Mouse (Mus musculus) CH12.LX (cell line): ENCODE results near the gene Micu1. TPM values are rescaled to one million over a fixed set of nuclear protein-coding genes. Genes with fewer than 3 reads are reported as not detected.

Experiments used
- DNase-seq: peaks from one replicate; pipeline ENCODE4 v3.0.0-alpha.2; 2013; ENCODE audit errors: extremely low read depth
- H3K27ac ChIP-seq: 2 replicates; pipeline ENCODE4 v1.5.1; 2012; ENCODE audit warnings: low read depth, mild to moderate bottlenecking, control low read depth, moderate library complexity; ENCODE audit not compliant: insufficient read depth
- H3K27me3 ChIP-seq: replicated peaks from 2 replicates; pipeline ENCODE3; 2012; ENCODE audit warnings: inconsistent platforms
- H3K36me3 ChIP-seq, 2 experiments: replicated peaks in 1 of 2; 2 replicates each; pipeline versions ENCODE3 to v1.6.1; 2012; ENCODE audit warnings: inconsistent platforms in 1 of 2, low read length in 1 of 2, mild to moderate bottlenecking in 1 of 2, mixed read lengths in 1 of 2, moderate library complexity in 1 of 2; ENCODE audit not compliant: control insufficient read depth in 1 of 2, insufficient read depth in 1 of 2
- H3K4me1 ChIP-seq, 2 experiments: 2 replicates each; pipeline ENCODE4 v1.6.1; 2012; ENCODE audit warnings: inconsistent platforms in 1 of 2, moderate library complexity in 1 of 2; ENCODE audit not compliant: insufficient read depth in 2 of 2, control insufficient read depth in 1 of 2
- H3K4me2 ChIP-seq: 2 replicates; pipeline ENCODE4 v1.6.1; 2012; ENCODE audit warnings: low read depth, mild to moderate bottlenecking, control low read depth; ENCODE audit not compliant: poor library complexity, insufficient read depth, severe bottlenecking
- H3K4me3 ChIP-seq, 3 experiments: fragments of 150-350 bp in 1 of 3; sonication (generic) in 1 of 3; replicated peaks in 1 of 3; 2 replicates each; pipeline versions ENCODE3 to v1.5.1; 2011 to 2012; ENCODE audit warnings: low read depth in 2 of 3, low read length in 2 of 3, mild to moderate bottlenecking in 2 of 3, moderate library complexity in 2 of 3, control low read depth in 1 of 3, improper control_type of control experiment in 1 of 3, inconsistent platforms in 1 of 3, mixed read lengths in 1 of 3; ENCODE audit not compliant: poor library complexity in 1 of 3
- H3K79me2 ChIP-seq: replicated peaks from 2 replicates; pipeline ENCODE4 v1.6.1; 2012; ENCODE audit warnings: mild to moderate bottlenecking, moderate library complexity; ENCODE audit not compliant: control insufficient read depth, poor library complexity, insufficient read depth, severe bottlenecking; ENCODE audit errors: extremely low read depth
- H3K9ac ChIP-seq: 2 replicates; pipeline ENCODE4 v1.6.1; 2012; ENCODE audit warnings: low read depth, mild to moderate bottlenecking, control low read depth, moderate library complexity; ENCODE audit not compliant: insufficient read depth
- H3K9me3 ChIP-seq: replicated peaks from 2 replicates; pipeline ENCODE3; 2012; ENCODE audit warnings: low read length, inconsistent platforms, mixed read lengths
- BHLHE40 ChIP-seq: IDR thresholded peaks from 2 replicates; pipeline ENCODE4 v1.6.1; 2011; ENCODE audit warnings: mild to moderate bottlenecking, low read depth, low read length, improper control_type of control experiment
- CHD1 ChIP-seq: IDR thresholded peaks from 2 replicates; pipeline ENCODE4 v1.6.1; 2012; ENCODE audit warnings: low read depth, low read length, improper control_type of control experiment, inconsistent platforms
- CHD2 ChIP-seq: IDR thresholded peaks from 2 replicates; pipeline ENCODE4 v1.6.1; 2011; ENCODE audit warnings: low read length, improper control_type of control experiment
- E2F4 ChIP-seq: IDR thresholded peaks from 2 replicates; pipeline ENCODE4 v1.6.1; 2011; ENCODE audit warnings: low read depth, low read length, improper control_type of control experiment; ENCODE audit not compliant: insufficient replicate concordance
- GABPA ChIP-seq: IDR thresholded peaks from 2 replicates; pipeline ENCODE4 v1.6.1; 2012; ENCODE audit warnings: low read depth, low read length, improper control_type of control experiment, inconsistent platforms; ENCODE audit not compliant: insufficient replicate concordance
- HCFC1 ChIP-seq: IDR thresholded peaks from 2 replicates; pipeline ENCODE4 v1.6.1; 2012; ENCODE audit warnings: low read depth, mild to moderate bottlenecking, inconsistent platforms, low read length, improper control_type of control experiment
- IRF4 ChIP-seq: IDR thresholded peaks from 2 replicates; pipeline ENCODE4 v1.6.1; 2014; ENCODE audit warnings: low read depth, mild to moderate bottlenecking, inconsistent platforms, low read length, improper control_type of control experiment
- JUN ChIP-seq: IDR thresholded peaks from 2 replicates; pipeline ENCODE4 v1.6.1; 2011; ENCODE audit warnings: low read depth, mild to moderate bottlenecking, low read length, improper control_type of control experiment, moderate library complexity; ENCODE audit not compliant: insufficient read depth
- JUND ChIP-seq: conservative IDR thresholded peaks from 2 replicates; pipeline ENCODE4 v1.6.1; 2011; ENCODE audit warnings: low read depth, low read length, improper control_type of control experiment
- KAT2A ChIP-seq: IDR thresholded peaks from 2 replicates; pipeline ENCODE4 v1.6.1; 2012; ENCODE audit warnings: low read length, improper control_type of control experiment, inconsistent platforms; ENCODE audit not compliant: insufficient replicate concordance
- MAFK ChIP-seq: IDR thresholded peaks from 2 replicates; pipeline ENCODE4 v1.6.1; 2011; ENCODE audit warnings: low read length, improper control_type of control experiment; ENCODE audit not compliant: insufficient replicate concordance
- MAX ChIP-seq: IDR thresholded peaks from 2 replicates; pipeline ENCODE4 v1.6.1; 2011; ENCODE audit warnings: low read length, improper control_type of control experiment
- MAZ ChIP-seq: IDR thresholded peaks from 2 replicates; pipeline ENCODE4 v1.6.1; 2012; ENCODE audit warnings: low read depth, mild to moderate bottlenecking, inconsistent platforms, low read length, improper control_type of control experiment, moderate library complexity
- MXI1 ChIP-seq: IDR thresholded peaks from 2 replicates; pipeline ENCODE4 v1.6.1; 2011; ENCODE audit warnings: mild to moderate bottlenecking, low read depth, low read length, improper control_type of control experiment
- PAX5 ChIP-seq: IDR thresholded peaks from 2 replicates; pipeline ENCODE4 v1.6.1; 2012; ENCODE audit warnings: low read length, inconsistent platforms, mixed read lengths
- POLR2AphosphoS2 ChIP-seq: IDR thresholded peaks from 2 replicates; pipeline ENCODE4 v1.6.1; 2011; ENCODE audit warnings: low read depth, low read length, improper control_type of control experiment
- RCOR1 ChIP-seq: conservative IDR thresholded peaks from 2 replicates; pipeline ENCODE4 v1.6.1; 2012; ENCODE audit warnings: low read depth, mild to moderate bottlenecking, inconsistent platforms, low read length, improper control_type of control experiment
- SIN3A ChIP-seq: IDR thresholded peaks from 2 replicates; pipeline ENCODE4 v1.6.1; 2012; ENCODE audit warnings: low read length, improper control_type of control experiment, inconsistent platforms
- SMC3 ChIP-seq: IDR thresholded peaks from 2 replicates; pipeline ENCODE4 v1.6.1; 2011; ENCODE audit warnings: low read depth, low read length, improper control_type of control experiment
- TBP ChIP-seq: conservative IDR thresholded peaks from 2 replicates; pipeline ENCODE4 v1.6.1; 2011; ENCODE audit warnings: low read depth, low read length, improper control_type of control experiment
- TCF12 ChIP-seq: IDR thresholded peaks from 2 replicates; pipeline ENCODE4 v1.6.1; 2014; ENCODE audit warnings: low read depth, mild to moderate bottlenecking, inconsistent platforms, low read length, improper control_type of control experiment
- UBTF ChIP-seq: IDR thresholded peaks from 2 replicates; pipeline ENCODE4 v1.6.1; 2012; ENCODE audit warnings: low read depth, mild to moderate bottlenecking, inconsistent platforms, low read length, improper control_type of control experiment, moderate library complexity
- USF1 ChIP-seq: IDR thresholded peaks from 2 replicates; pipeline ENCODE4 v1.6.1; 2014; ENCODE audit warnings: low read depth, mild to moderate bottlenecking, inconsistent platforms, low read length, improper control_type of control experiment
- USF2 ChIP-seq: conservative IDR thresholded peaks from 2 replicates; pipeline ENCODE4 v1.6.1; 2011; ENCODE audit warnings: low read depth, low read length, improper control_type of control experiment
- ZC3H11A ChIP-seq: IDR thresholded peaks from 2 replicates; pipeline ENCODE4 v1.6.1; 2012; ENCODE audit warnings: low read depth, mild to moderate bottlenecking, inconsistent platforms, low read length, improper control_type of control experiment
- ZMIZ1 ChIP-seq: IDR thresholded peaks from 2 replicates; pipeline ENCODE4 v1.6.1; 2012; ENCODE audit warnings: low read depth, mild to moderate bottlenecking, inconsistent platforms, low read length, improper control_type of control experiment
- dilution Hi-C: fragments of 300-500 bp; cut with MboI; formaldehyde crosslinking; loops from 2 replicates; pipeline ENCODE4 v1.14.3; 2020; ENCODE audit warnings: low sequenced_read_pairs; ENCODE audit not compliant: extremely low pct_unique_long_range_greater_than_20kb, extremely low pct_ligation_motif_present
- in situ Hi-C: fragments of 300-500 bp; cut with MboI; formaldehyde crosslinking; loops from 3 replicates; pipeline ENCODE4 v1.14.3; 2019; ENCODE audit warnings: low sequenced_read_pairs, low pct_ligation_motif_present, low pct_unique_long_range_greater_than_20kb, mixed read lengths
- polyA plus RNA-seq: library from polyadenylated mRNA; unstranded; fragments of >175 nt; gene quantifications from 2 replicates; pipeline ENCODE4 v1.2.1, GENCODE M21; 2012; ENCODE audit warnings: low read depth; ENCODE audit not compliant: insufficient read length
- total RNA-seq, 2 experiments: library from RNA; depleted of rRNA; stranded (reverse); fragments of 300-350 nt in 1 of 2; fragments of >200 nt in 1 of 2; gene quantifications; 2 replicates each; pipeline ENCODE4 v1.2.3; 2012 to 2014

Micu1 gene
- total and polyA plus RNA-seq, 3 experiments, result 23.1 to 37.1 (median 29.3) TPM

- Histone ChIP-seq H3K4me3 (no peak overlapping the region), H3K4me1 (peaks cover 63 to 81% of the 10 kb centered on the region in 2 experiments)
These were observed 195.2 kb downstream of the Micu1 start for GRCm38 (mm10) chr10:59897511-59897910.

DNA sequence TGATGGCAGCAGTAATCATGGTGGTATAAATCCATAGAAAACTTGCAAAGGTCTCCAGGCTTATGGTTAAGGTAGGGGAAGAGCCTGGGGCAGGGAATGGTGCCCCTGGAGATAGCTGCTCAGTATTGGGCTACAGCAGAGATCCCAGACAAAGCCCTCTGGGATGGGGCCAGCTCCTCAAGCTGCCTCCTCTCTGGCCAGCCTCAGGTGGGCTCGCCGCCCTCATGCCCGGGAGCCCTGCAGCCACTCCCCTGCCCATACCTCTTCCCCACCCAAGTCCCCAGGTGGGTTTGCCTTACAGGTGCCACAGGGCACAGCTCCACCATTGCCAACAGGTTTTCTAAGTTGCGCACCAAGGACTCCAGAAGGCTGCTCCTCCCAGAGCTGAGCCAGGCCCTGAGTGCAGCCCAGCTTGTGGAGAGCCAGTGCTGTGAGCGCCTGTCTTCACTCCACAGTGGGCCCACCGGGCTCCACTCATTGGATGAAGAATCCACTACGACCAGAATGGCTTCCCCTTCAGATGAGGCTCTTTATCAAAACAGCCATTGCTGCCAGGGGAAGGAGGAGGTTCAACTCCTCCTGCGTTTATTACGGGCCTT, 196.0 kb downstream of the Micu1 start:
- H3K9ac ChIP-seq, result no peak overlapping the region
- no peaks in the 10 kb centered on the region for H3K9me3 ChIP-seq
- H3K4me3 ChIP-seq, result no peak overlapping the region
- no peak overlapping the region for H3K27ac ChIP-seq
- peaks cover 46 to 50% of the 10 kb centered on the region in 2 experiments for H3K36me3 ChIP-seq
- no peak for DNase-seq
- H3K27me3 ChIP-seq, result no peaks in the 10 kb centered on the region
- dilution Hi-C loops, result no loop called here
- H3K79me2 ChIP-seq, result no peaks in the 10 kb centered on the region
- TF ChIP-seq ZMIZ1, result no peak
- TF ChIP-seq POLR2AphosphoS2, result no peak
- no peak for TF ChIP-seq HCFC1
- no peak for TF ChIP-seq JUND
- TF ChIP-seq TBP, result no peak
- no peak for TF ChIP-seq SIN3A
- TF ChIP-seq MAX, result no peak
- no peak for TF ChIP-seq ZC3H11A
- H3K4me2 ChIP-seq, result no peak overlapping the region
- in situ Hi-C loops, result loop anchor here (5.0 to 10.0 kb wide), 4 partner anchors 54 to 337 kb away; partner anchors contain the start of gene Ddit4
- peaks cover 66 to 88% of the 10 kb centered on the region in 2 experiments for H3K4me1 ChIP-seq

More at GRCm38 (mm10) chr10:59897511-59897910, 195.2 kb downstream of the Micu1 start:
- no peaks in the 10 kb centered on the region for H3K79me2 ChIP-seq
- TF ChIP-seq MAX, result no peak
- TF ChIP-seq ZC3H11A, result no peak
- no peak for TF ChIP-seq CHD1
- TF ChIP-seq TCF12, result no peak
- TF ChIP-seq PAX5, result no peak
- TF ChIP-seq CHD2, result peak; percentile 72
- no peak for TF ChIP-seq RCOR1
- TF ChIP-seq MXI1, result peak; percentile 74
- 0 out of 2 replicates have a peak, but pooled peaks have one; percentile 8 for TF ChIP-seq IRF4
- no peak for TF ChIP-seq KAT2A
- TF ChIP-seq HCFC1, result no peak
- TF ChIP-seq E2F4, result no peak
- TF ChIP-seq BHLHE40, result no peak
- no peak for TF ChIP-seq USF2
- no peak for TF ChIP-seq MAZ
- TF ChIP-seq JUND, result no peak
- TF ChIP-seq USF1, result no peak
- TF ChIP-seq MAFK, result no peak
- TF ChIP-seq SMC3, result no peak; the same call in 1 of the 2 replicates
- no peak for TF ChIP-seq GABPA
- TF ChIP-seq UBTF, result no peak
- no peak for TF ChIP-seq JUN
- TF ChIP-seq TBP, result no peak
- no peak for TF ChIP-seq POLR2AphosphoS2
- dilution Hi-C loops (no loop called here), in situ Hi-C loops (loop anchor here (5.0 to 10.0 kb wide), 4 partner anchors 55 to 337 kb away; partner anchors contain the start of gene Ddit4)
- H3K9me3 ChIP-seq, result no peaks in the 10 kb centered on the region
- peak; percentile 90 for DNase-seq
- H3K36me3 ChIP-seq, result peaks cover 53 to 58% of the 10 kb centered on the region in 2 experiments
- H3K27me3 ChIP-seq, result no peaks in the 10 kb centered on the region
- H3K27ac ChIP-seq, result peak overlapping the region; percentile 82
- H3K9ac ChIP-seq, result no peak overlapping the region
- peak overlapping the region; percentile 11; the same call in 1 of the 2 replicates for H3K4me2 ChIP-seq
